Mouse (Mus musculus) layer of hippocampus, postnatal 14 days (tissue): ENCODE data around the gene Imp4. TPM values are rescaled to one million over a fixed set of nuclear protein-coding genes. Genes with fewer than 3 reads are reported as not detected.
"Not testable (repeated sequence)": the region's sequence is repeated elsewhere in the genome, so short reads cannot be mapped to it uniquely, and the experiment has no call there.

ENCODE experiments used
- DNase-seq, 2 experiments: peaks; one replicate each; pipeline ENCODE4 v3.0.0; 2021 to 2022; ENCODE audit warnings: low spot score in 2 of 2, mixed read lengths in 1 of 2
- long read RNA-seq, 2 experiments: library from polyadenylated mRNA; stranded (forward); transcript quantifications; one replicate each; pipeline ENCODE4 v2.0.0; 2021
- total RNA-seq, 2 experiments: library from RNA; stranded (reverse); gene quantifications; 2 replicates each; pipeline ENCODE4 v1.2.3; 2021

Gene Imp4
- total RNA-seq, result 10 to 100 TPM; 25.0 to 28.5 TPM
- long read RNA-seq, experiment 1, full-length matches to known transcripts, result 11 of 19 reads
- long read RNA-seq, experiment 1, partial matches to known transcripts, result 3 of 19 reads
- long read RNA-seq, experiment 1, other reads (novel, unspliced or antisense), result 5 of 19 reads
- long read RNA-seq, experiment 2, full-length matches to known transcripts, result 20 of 26 reads
- long read RNA-seq, experiment 2, partial matches to known transcripts, result 4 of 26 reads
- long read RNA-seq, experiment 2, other reads (novel, unspliced or antisense), result 2 of 26 reads

- DNase-seq, result peak; percentile 96 to 97
These were observed at the start of gene Imp4, which contains the start of gene Ccdc115 for GRCm38 (mm10) chr1:34439215-34439960. TSS of gene Imp4 (plus strand) at chr1:34439851. TSS of gene Ccdc115 (minus strand) at chr1:34439672.

DNA sequence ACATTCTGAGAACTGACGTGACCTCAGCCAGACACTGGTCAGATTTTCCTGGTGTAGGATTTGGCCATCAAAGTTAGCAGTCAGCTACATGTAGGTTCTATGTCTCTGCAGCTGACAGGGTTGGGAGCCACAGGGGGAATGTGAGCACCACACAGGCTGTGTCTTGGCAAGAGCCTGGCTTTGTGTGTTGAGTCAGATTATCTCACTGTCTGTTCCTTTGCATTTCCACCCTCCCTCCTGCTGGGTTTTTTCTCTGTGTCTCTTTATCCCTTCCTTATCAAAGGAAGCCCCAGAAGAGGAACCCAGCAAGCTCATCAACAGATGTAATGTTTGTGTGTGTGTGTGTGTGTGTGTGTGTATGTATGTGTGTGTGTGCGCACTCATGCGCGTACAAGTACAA lies 43.3 kb upstream of the Imp4 start:
- DNase-seq, result peak in 1 of 2 experiments; percentile 28

- no peak for DNase-seq
These were observed 40.3 kb upstream of the Imp4 start for GRCm38 (mm10) chr1:34399182-34399953.

DNA sequence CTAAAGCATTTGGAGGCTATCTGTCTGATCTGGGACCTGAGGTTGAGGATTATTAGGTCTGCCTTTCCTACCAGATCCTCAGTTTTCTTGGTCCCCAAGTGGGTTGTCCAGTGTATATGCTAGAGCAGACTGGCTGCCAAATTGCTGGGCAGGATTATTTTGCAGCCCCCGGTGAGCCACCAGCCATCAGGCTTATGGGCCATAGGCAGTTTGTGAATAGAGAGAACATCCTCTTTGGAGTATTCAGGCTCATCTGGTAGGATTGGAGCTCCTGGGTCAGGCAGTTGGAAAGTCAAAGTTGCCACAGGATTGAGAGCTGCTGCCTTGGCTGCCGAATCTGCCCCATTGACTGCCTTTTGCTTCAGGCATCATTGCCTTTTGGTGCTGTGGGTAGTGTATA lies 11.2 kb upstream of the Imp4 start:
- DNase-seq, result no peak

GRCm38 (mm10) chr1:34429281-34429680 lies 10.4 kb upstream of the Imp4 start:
- no peak for DNase-seq

GRCm38 (mm10) chr1:34430981-34431380 lies 8.7 kb upstream of the Imp4 start:
- DNase-seq, result no peak

DNA sequence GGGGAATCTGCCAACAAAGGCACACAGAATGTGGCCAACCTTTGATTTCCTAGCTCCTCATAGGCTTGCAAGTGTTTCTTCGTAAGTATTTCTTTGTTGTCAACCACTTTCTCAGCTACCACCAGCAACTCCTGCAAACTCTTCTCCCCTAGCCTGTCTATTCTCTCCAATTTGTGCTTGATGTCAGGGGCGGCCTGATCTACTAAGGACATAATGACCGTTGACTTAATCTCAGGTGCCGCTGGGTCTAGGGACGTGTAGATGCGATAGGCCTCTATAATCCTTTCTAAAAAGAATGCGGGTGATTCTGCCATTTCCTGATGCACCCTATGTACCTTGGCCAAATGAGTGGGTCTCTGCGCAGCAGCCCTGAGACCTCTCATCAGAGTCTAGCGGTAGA lies 8.2 kb upstream of the Imp4 start:
- no peak for DNase-seq

GRCm38 (mm10) chr1:34432411-34432775 lies 7.3 kb upstream of the Imp4 start:
- no peak for DNase-seq

GRCm38 (mm10) chr1:34432776-34433481 lies 6.7 kb upstream of the Imp4 start:
- peak; percentile 8 to 36 for DNase-seq

- no peak for DNase-seq
These were observed 5.6 kb upstream of the Imp4 start for GRCm38 (mm10) chr1:34433891-34434521.

GRCm38 (mm10) chr1:34434660-34435160 lies 4.9 kb upstream of the Imp4 start:
- DNase-seq, result peak; percentile 91 to 92

- DNase-seq, result no peak
These were observed 4.1 kb upstream of the Imp4 start for GRCm38 (mm10) chr1:34435371-34436120.

DNA sequence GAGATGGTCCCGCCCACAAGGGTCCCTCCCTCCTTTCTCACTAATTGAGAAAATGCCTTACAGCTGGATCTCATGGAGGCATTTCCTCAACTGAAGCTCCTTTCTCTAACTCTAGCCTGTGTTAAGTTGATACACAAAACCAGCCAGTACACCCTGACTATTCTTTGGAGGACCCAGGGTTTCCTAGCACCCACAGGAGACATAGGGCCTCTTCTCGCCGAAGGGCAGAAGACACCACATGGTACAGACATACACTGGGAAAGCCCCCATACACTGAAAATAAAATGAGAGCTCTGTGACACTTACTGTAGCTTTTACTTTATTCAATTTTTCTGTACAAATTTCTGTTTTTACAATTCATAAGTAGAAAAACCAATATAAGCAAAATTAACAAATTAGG lies 3.3 kb upstream of the Imp4 start:
- no peak for DNase-seq

DNA sequence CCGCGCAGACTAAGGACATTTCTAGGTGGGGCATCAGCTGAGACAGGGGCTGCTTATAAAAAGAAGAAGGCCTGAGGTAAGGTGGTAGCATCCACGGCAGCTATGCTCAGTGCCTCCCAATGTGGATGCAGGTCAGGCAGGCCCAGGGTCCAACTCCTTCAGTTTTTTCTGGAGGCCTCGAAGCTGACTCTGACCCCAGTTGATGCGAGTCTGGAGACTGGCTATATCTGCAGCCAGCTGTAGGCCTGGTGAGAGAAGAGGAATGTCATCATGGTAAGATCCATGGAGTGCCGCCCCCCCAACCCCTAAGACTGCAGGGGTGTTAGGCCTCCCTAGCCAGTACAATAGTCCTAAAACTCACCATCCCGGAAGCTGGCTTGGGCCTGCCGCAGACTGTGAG lies 2.3 kb upstream of the Imp4 start:
- DNase-seq, result not testable (repeated sequence)

GRCm38 (mm10) chr1:34438381-34439051 lies 1.1 kb upstream of the Imp4 start:
- no peak for DNase-seq

DNA sequence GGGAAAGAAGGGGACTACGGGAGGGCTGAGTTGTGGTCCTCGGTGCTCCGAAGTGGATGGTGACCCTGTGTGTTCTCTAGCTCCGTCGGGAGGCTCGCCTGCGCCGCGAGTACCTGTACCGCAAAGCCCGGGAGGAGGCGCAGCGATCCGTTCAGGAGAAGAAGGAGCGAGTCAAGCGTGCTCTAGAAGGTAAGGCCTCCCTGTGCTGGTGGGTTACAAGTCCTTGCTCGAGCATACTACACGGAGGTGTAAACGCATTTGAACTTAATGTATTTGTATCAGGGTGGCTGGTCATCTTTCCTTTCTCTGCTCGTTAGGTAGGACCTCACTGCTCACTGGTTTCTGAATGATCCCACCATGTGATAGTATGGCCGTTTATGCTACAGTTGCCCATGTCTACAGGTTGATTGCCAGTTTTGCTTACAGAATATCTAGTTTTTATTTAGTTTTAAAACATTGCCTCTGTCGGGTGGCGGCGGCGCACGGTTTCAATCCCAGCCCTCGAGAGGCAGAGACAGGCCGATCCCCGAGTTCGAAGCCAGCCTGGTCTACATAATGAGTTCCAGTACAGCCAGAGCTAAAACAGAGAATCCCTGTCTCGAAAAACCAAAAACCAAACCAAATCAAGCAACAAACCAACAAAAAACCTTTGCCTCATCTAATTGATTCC lies 445 bp downstream of the Imp4 start:
- no peak for DNase-seq

DNA sequence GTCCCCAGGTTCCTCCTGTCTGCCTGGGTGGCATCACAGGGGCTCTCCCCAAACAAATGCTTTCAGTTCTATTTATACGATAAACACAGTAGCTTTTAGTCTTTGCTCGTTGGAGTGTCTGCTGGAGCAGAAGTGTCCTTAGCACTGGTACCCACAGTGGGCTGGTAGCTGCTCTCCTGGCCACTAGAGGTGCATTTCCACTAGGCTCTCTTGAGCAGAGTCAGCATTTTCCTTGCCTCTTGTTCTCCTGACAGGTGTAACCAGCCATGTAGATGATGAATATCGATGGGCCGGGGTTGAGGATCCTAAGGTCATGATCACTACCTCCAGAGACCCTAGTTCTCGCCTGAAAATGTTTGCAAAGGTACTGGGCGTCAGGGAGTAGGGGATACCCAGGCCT lies 3.5 kb downstream of the Imp4 start:
- no peak for DNase-seq

DNA sequence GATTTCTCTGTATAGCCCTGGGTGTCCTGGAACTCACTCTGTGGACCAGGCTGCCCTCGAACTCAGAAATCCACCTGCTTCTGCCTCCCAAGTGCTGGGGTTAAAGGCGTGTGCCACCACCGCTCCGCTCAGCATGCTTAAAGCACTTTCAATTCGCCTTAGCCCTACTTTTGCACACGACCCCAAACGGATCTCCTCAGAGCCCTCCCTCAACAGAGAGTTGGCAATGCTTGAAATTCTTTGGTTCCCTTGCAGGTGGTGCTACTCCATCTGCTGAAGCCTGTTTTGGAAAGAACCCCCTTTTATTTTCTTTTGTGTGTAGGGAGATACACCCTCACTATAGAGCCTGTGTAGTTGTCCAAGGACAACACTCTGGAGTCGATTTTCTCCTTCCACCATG lies 18.8 kb downstream of the Imp4 start:
- no peak for DNase-seq
